Mouse (Mus musculus) heart, embryonic 14.5 days (tissue): ENCODE measurements at regions not wholly inside any gene's neighbourhood (a gene's known extent, or its start where the extent isn't known, plus 50 kb on each side); places are given as distances from the start of the nearest gene placed in this dataset.

Source experiments
- ATAC-seq: fragments of 200-750 bp; cut with Nextera tagmentation; 2 replicates; pipeline ENCODE4 v1.8.0; 2017; ENCODE audit warnings: low read depth, moderate TSS enrichment; ENCODE audit not compliant: insufficient number of reproducible peaks, insufficient read depth, low FRiP score
- H3K27ac ChIP-seq, 2 experiments: fragments of 200-500 bp in 1 of 2; fragments of 300-500 bp in 1 of 2; sonication (generic) in 1 of 2; replicated peaks in 1 of 2; 2 replicates each; pipeline ENCODE4 v1.5.1; 2012 to 2014; ENCODE audit warnings: low read depth in 2 of 2, low read length in 2 of 2, control low read depth in 1 of 2, mild to moderate bottlenecking in 1 of 2, mixed read lengths in 1 of 2; ENCODE audit not compliant: control insufficient read depth in 1 of 2, insufficient read depth in 1 of 2
- H3K27me3 ChIP-seq: fragments of 300-500 bp; sonication (generic); 2 replicates; pipeline ENCODE4 v1.6.1; 2014; ENCODE audit warnings: mild to moderate bottlenecking, low read length, control low read depth; ENCODE audit not compliant: control insufficient read depth, insufficient read depth
- H3K36me3 ChIP-seq: fragments of 300-500 bp; sonication (generic); 2 replicates; pipeline ENCODE4 v1.6.1; 2014; ENCODE audit warnings: mild to moderate bottlenecking, control low read depth, low read length, mixed read lengths; ENCODE audit not compliant: control insufficient read depth, insufficient read depth
- H3K4me1 ChIP-seq, 2 experiments: fragments of 200-500 bp in 1 of 2; fragments of 300-500 bp in 1 of 2; sonication (generic) in 1 of 2; 2 replicates each; pipeline ENCODE4 v1.6.1; 2012 to 2014; ENCODE audit warnings: low read length in 2 of 2, control low read depth in 1 of 2, mixed read lengths in 1 of 2; ENCODE audit not compliant: control insufficient read depth in 2 of 2, insufficient read depth in 2 of 2
- H3K4me2 ChIP-seq: fragments of 300-500 bp; sonication (generic); 2 replicates; pipeline ENCODE4 v1.6.1; 2014; ENCODE audit warnings: mild to moderate bottlenecking, low read length
- H3K4me3 ChIP-seq, 2 experiments: fragments of 200-500 bp in 1 of 2; fragments of 300-500 bp in 1 of 2; sonication (generic) in 1 of 2; 2 replicates each; pipeline ENCODE4 v1.5.1; 2012 to 2014; ENCODE audit warnings: low read length in 2 of 2, mild to moderate bottlenecking in 2 of 2, control low read depth in 1 of 2, low read depth in 1 of 2, moderate library complexity in 1 of 2; ENCODE audit not compliant: control insufficient read depth in 1 of 2, insufficient read depth in 1 of 2
- H3K9ac ChIP-seq: fragments of 300-500 bp; sonication (generic); 2 replicates; pipeline ENCODE4 v1.6.1; 2014; ENCODE audit warnings: mild to moderate bottlenecking, low read length
- H3K9me3 ChIP-seq: fragments of 300-500 bp; sonication (generic); 2 replicates; pipeline ENCODE4 v1.6.1; 2016; ENCODE audit warnings: low read length, control low read depth; ENCODE audit not compliant: control insufficient read depth
- WGBS: fragments of 180-500 bp; shearing (Covaris S2); extraction: QIAGEN DNeasy Blood & Tissue Kit; methylation state at CpG from one replicate; pipeline ENCODE4 v1.1.7; 2014; 5-methylcytosine and 5-hydroxymethylcytosine counted together

DNA sequence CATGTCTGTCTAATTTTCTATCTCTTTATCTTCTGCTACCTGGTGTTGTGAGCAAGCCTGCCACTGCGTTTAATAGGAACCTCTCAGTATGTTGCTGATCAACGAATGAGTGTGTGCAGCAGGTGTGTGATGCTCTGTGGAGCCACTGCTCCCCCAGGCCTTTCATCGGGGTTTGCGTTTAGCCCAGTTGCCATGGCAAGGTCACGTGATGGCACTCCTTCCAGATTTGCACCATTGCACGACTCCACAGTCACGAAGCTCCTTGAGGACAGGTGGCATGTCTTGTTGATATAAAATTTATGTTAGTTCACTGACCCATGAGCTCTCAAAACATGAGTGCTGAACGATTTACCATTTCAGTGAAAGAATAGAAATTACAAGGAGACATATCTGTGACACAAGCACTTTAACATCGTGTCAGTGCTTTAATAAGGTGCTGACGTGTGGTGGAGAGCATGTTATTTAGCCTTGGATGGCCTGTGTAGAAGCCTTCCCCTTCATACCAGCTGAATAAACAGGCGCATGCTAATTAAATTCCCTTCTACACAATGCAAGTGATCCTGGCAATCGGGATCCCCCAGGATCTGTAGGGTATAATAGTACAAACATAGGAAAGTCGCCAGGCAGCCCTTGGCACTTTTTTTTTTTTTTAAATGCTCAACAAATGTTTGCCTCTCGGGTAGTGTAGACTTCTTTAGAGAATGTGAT, 181.7 kb upstream of the Arrdc4 start:
- no peaks in the 10 kb centered on the region for H3K27me3 ChIP-seq
- WGBS: 68% methylated on average over 14 of the region's 14 CpGs
- H3K4me2 ChIP-seq: no peak overlapping the region
- no peaks in the 10 kb centered on the region for H3K36me3 ChIP-seq
- H3K9me3 ChIP-seq: no peaks in the 10 kb centered on the region
- H3K27ac ChIP-seq: no peak overlapping the region
- H3K4me3 ChIP-seq: no peak overlapping the region
- H3K9ac ChIP-seq: no peak overlapping the region
- H3K4me1 ChIP-seq: no peaks in the 10 kb centered on the region
- no peak for ATAC-seq

DNA sequence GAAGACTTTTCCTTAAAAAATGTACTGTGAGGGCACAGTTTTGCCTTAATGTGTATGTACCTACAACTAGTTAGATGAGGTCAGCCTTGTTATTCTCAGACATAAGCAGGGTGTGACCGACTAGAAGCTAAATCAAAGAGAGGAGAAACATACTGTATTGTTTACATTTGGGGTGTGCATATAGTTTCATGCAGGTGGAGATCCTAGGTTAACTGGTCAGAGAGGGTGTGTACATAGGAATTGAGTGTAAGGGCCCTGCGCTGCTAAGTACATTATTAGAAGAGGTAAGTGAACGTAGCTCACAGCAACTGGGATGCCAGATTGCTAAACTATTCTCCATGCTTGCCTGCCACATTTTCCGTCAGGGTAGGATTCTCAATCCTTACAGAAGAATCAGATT, 180.6 kb upstream of the Arrdc4 start:
- H3K27ac ChIP-seq: no peak overlapping the region
- H3K36me3 ChIP-seq: no peaks in the 10 kb centered on the region
- H3K9ac ChIP-seq: no peak overlapping the region
- no peaks in the 10 kb centered on the region for H3K9me3 ChIP-seq
- WGBS: 81% methylated on average over 4 of the region's 4 CpGs
- H3K27me3 ChIP-seq: no peaks in the 10 kb centered on the region
- H3K4me2 ChIP-seq: no peak overlapping the region
- no peak overlapping the region for H3K4me3 ChIP-seq
- ATAC-seq: no peak
- no peaks in the 10 kb centered on the region for H3K4me1 ChIP-seq

DNA sequence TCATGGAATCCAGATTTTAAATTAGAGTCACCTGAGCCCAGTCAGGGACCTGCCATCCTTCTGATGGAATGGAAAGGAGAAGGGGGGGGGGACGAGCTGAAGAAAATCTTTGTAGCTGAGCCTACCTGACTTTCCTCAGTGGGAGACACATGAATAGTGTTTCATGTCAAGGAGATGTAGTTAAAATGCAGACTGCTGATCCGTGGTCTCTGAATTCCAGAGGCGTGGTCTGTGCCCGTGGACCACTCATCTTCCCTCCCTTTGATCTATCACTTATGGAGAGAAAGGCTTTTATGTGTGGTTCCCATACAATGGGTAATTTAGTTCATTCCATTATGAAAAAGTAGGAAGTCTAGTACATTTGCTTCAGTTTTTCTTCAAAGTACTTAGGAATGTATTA, 176.6 kb upstream of the Arrdc4 start:
- Histone ChIP-seq H3K27me3 (no peaks in the 10 kb centered on the region), H3K9ac (no peak overlapping the region), H3K27ac (no peak overlapping the region), H3K4me2 (no peak overlapping the region), H3K4me3 (no peak overlapping the region), H3K36me3 (no peaks in the 10 kb centered on the region), H3K4me1 (no peaks in the 10 kb centered on the region), H3K9me3 (no peaks in the 10 kb centered on the region)
- 74% methylated on average over 4 of the region's 4 CpGs for WGBS
- ATAC-seq: no peak

DNA sequence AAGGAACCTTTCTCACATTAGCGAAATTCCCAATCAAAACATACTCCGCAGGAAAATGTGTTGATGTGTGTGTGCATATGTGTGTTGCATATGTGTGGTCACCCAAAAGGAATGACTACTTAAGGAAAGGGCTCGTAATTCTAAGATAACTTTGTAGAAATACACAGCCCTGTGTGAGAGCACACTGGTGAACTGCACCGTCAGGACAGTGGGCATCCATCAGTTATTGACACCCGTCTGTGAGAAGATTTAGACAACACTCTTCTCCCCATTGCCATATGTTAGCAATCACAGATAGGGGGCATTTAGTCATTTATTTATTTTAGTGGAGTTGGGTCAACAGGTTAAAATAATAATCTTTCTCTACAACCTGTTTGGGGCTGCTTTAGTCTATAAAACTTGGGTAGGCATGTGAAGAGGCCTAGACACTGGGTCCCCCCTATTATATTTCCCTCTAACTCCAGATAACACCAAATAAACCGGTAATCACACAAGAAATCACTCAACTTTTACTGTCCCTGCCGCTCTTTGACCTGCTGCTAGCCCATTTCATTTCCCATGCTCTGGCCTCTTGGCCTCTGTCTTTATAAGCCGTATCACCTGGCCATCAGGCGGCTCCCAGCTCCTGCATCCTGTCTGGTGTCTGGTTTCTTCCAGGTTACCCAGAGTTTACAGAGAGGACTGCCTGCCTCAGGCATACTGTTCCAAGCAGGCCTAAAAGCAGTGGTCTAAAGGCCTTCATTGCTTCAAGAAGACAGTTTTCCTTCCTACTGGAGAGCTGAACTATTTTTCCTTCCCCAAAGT, 169.8 kb upstream of the Arrdc4 start:
- no peak overlapping the region for H3K9ac ChIP-seq
- H3K9me3 ChIP-seq: no peaks in the 10 kb centered on the region
- ATAC-seq: no peak
- H3K36me3 ChIP-seq: no peaks in the 10 kb centered on the region
- H3K27me3 ChIP-seq: no peaks in the 10 kb centered on the region
- H3K4me1 ChIP-seq: peaks cover 0 to 5% of the 10 kb centered on the region in 2 experiments; a peak in 1 of 4 replicates
- H3K27ac ChIP-seq: no peak overlapping the region
- H3K4me2 ChIP-seq: no peak overlapping the region
- no peak overlapping the region for H3K4me3 ChIP-seq
- 79% methylated on average over 9 of the region's 9 CpGs for WGBS

DNA sequence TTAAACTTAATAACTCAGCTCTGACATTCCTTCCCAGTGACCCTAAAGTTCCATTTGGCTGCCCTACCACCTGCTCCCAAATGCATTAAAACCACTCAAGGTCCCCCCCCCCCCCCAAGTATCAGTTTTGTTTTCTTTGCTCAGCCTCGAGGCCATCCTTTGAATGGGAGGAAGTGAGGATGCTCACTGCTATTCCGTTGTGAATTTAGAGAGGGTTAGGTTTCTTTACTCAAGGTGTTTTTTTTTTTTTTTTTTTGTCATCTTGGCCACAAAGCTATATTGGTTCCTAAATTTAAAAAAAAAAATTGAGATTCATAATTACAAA, 168.8 kb upstream of the Arrdc4 start:
- ATAC-seq: no peak
- Histone ChIP-seq H3K4me3 (no peak overlapping the region), H3K4me2 (peak overlapping the region; percentile 50), H3K36me3 (no peaks in the 10 kb centered on the region), H3K27ac (no peak overlapping the region), H3K9me3 (no peaks in the 10 kb centered on the region), H3K4me1 (peaks cover 0 to 5% of the 10 kb centered on the region in 2 experiments; a peak in 1 of 4 replicates), H3K9ac (no peak overlapping the region), H3K27me3 (no peaks in the 10 kb centered on the region)
- 26% methylated on average over 2 of the region's 2 CpGs for WGBS

DNA sequence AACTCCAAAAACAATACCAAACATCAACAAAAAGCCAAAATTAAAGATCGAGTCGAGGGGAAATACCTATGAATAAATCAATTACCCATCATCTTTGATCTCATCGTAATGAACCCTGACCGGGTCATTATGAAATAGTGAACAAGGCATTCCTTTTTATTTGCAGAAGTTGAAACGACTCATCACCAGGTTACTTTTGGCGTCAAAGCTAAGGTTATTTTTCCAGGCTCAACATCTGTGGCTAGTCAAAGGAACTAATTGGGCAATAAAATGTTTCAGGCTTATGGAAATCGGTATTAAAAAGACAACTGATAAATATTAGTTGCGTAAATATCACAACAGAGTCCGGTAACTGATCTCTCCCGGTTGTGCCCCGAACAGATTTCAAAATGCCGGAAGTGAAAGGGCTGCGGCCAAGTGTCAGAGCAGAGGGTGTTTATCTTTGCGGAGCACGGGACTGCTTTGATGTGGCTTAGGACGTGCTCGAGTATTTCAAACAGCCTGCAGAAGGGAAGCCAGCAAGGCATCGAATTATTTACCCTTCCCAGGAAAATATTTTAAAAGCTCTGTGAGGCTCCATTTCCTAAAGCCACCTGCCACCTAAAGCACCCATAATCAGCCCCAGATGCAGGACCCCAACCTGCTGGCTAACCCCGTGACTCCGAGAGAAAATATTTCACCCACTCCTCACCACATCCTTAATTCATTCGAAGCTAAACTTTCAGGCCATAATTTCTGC, 168.3 kb upstream of the Arrdc4 start:
- no peak overlapping the region; a peak in 1 of 4 replicates for H3K4me3 ChIP-seq
- H3K27me3 ChIP-seq: no peaks in the 10 kb centered on the region
- H3K27ac ChIP-seq: no peak overlapping the region
- no peak overlapping the region for H3K9ac ChIP-seq
- peak overlapping the region; percentile 50 for H3K4me2 ChIP-seq
- WGBS: 39% methylated on average over 21 of the region's 21 CpGs
- no peaks in the 10 kb centered on the region for H3K9me3 ChIP-seq
- H3K4me1 ChIP-seq: peaks cover 0 to 5% of the 10 kb centered on the region in 2 experiments; a peak in 1 of 4 replicates
- ATAC-seq: no peak
- H3K36me3 ChIP-seq: no peaks in the 10 kb centered on the region

DNA sequence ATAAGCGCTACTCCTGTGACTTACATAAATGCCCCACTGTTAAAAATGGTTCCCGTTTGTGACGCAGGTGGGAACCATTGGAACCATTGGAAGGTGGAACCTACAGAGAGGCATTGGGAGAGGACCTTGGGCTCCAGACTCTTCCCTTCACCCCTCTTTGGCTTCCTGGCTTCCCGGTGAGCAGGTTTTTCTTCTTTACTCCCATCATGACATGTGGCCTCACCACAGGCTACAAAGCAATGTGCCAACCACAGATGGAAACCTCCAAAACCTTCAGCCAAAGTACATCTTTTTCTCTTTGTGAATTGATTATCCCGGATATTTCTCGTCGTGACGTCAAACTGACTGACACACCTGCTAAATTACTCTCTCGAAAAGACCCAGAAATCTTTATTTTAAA, 166.9 kb upstream of the Arrdc4 start:
- ATAC-seq: no peak
- WGBS: 78% methylated on average over 9 of the region's 9 CpGs
- H3K27ac ChIP-seq: no peak overlapping the region
- H3K4me1 ChIP-seq: peaks cover 0 to 5% of the 10 kb centered on the region in 2 experiments; a peak in 1 of 4 replicates
- H3K9me3 ChIP-seq: no peaks in the 10 kb centered on the region
- no peak overlapping the region for H3K9ac ChIP-seq
- no peaks in the 10 kb centered on the region for H3K27me3 ChIP-seq
- no peak overlapping the region for H3K4me2 ChIP-seq
- no peak overlapping the region for H3K4me3 ChIP-seq
- H3K36me3 ChIP-seq: no peaks in the 10 kb centered on the region
